Mouse (Mus musculus): ENCODE data around the gene Irf5. TPM values are rescaled to one million over a fixed set of nuclear protein-coding genes. Genes with fewer than 3 reads are reported as not detected.

Irf5 gene
- polyA plus RNA-seq, 1 experiment, result 22.4 TPM

GRCm38 (mm10) chr6:29501599-29501998 is 24.8 kb upstream of the Irf5 start:
- Histone ChIP-seq H3K36me3 (replicated peaks; ENCODE audit: low read length) (no peaks in the 10 kb centered on the region), H3K4me3 (replicated peaks) (no peak overlapping the region), H3K27me3 (replicated peaks) (peaks cover 82% of the 10 kb centered on the region), H3K9me3 (peaks cover 12% of the 10 kb centered on the region), H3K4me1 (peaks cover 28% of the 10 kb centered on the region)
- TF ChIP-seq FLI1 (IDR thresholded peaks at IDR 0.05; ENCODE audit: low read length) (no peak), GATA1 (IDR thresholded peaks at IDR 0.05; ENCODE audit: borderline replicate concordance, low read length) (no peak)

GRCm38 (mm10) chr6:29505493-29505892 is 20.9 kb upstream of the Irf5 start:
- Histone ChIP-seq H3K27me3 (replicated peaks) (peaks cover 92% of the 10 kb centered on the region), H3K36me3 (replicated peaks; ENCODE audit: low read length) (no peaks in the 10 kb centered on the region), H3K4me3 (replicated peaks) (no peak overlapping the region), H3K9me3 (peaks cover 6% of the 10 kb centered on the region; the same call in 1 of the 2 replicates), H3K4me1 (peaks cover 41% of the 10 kb centered on the region)
- TF ChIP-seq FLI1 (IDR thresholded peaks at IDR 0.05; ENCODE audit: low read length), result no peak
- TF ChIP-seq GATA1 (IDR thresholded peaks at IDR 0.05; ENCODE audit: borderline replicate concordance, low read length), result no peak

- Histone ChIP-seq H3K4me1 (peaks cover 34% of the 10 kb centered on the region), H3K9me3 (peaks cover 6% of the 10 kb centered on the region; the same call in 1 of the 2 replicates), H3K36me3 (replicated peaks; ENCODE audit: low read length) (no peaks in the 10 kb centered on the region), H3K4me3 (replicated peaks) (peak overlapping the region; percentile 60), H3K27me3 (replicated peaks) (peaks cover 88% of the 10 kb centered on the region)
- no peak for TF ChIP-seq FLI1 (IDR thresholded peaks at IDR 0.05; ENCODE audit: low read length)
These were observed 19.6 kb upstream of the Irf5 start for GRCm38 (mm10) chr6:29506834-29507233.

- H3K9me3 ChIP-seq, result peaks cover 6% of the 10 kb centered on the region; the same call in 1 of the 2 replicates
- H3K4me1 ChIP-seq, result peaks cover 34% of the 10 kb centered on the region
- no peaks in the 10 kb centered on the region for H3K36me3 ChIP-seq (replicated peaks; ENCODE audit: low read length)
- peak within 1 kb of the TSS; percentile 87 for H3K4me3 ChIP-seq (replicated peaks)
- no peak for TF ChIP-seq GATA1 (IDR thresholded peaks at IDR 0.05; ENCODE audit: borderline replicate concordance, low read length)
- no peak for TF ChIP-seq FLI1 (IDR thresholded peaks at IDR 0.05; ENCODE audit: low read length)
- H3K27me3 ChIP-seq (replicated peaks), result peaks cover 84% of the 10 kb centered on the region
These were observed 18.7 kb upstream of the Irf5 start, which contains the start of gene Kcp for GRCm38 (mm10) chr6:29507447-29508309. TSS of gene Kcp (minus strand) at chr6:29507952.

GRCm38 (mm10) chr6:29509086-29509485 is 17.3 kb upstream of the Irf5 start:
- Histone ChIP-seq H3K4me1 (peaks cover 43% of the 10 kb centered on the region), H3K9me3 (peaks cover 6% of the 10 kb centered on the region; the same call in 1 of the 2 replicates), H3K36me3 (replicated peaks; ENCODE audit: low read length) (no peaks in the 10 kb centered on the region), H3K27me3 (replicated peaks) (peaks cover 77% of the 10 kb centered on the region), H3K4me3 (replicated peaks) (no peak overlapping the region)
- TF ChIP-seq GATA1 (IDR thresholded peaks at IDR 0.05; ENCODE audit: borderline replicate concordance, low read length) (no peak), FLI1 (IDR thresholded peaks at IDR 0.05; ENCODE audit: low read length) (no peak)

GRCm38 (mm10) chr6:29513284-29513683 is 13.1 kb upstream of the Irf5 start:
- Histone ChIP-seq H3K9me3 (0 out of 2 replicates have a peak, but pooled peaks cover under 1% of the 10 kb centered on the region), H3K27me3 (replicated peaks) (peaks cover 66% of the 10 kb centered on the region), H3K4me1 (peaks cover 21% of the 10 kb centered on the region), H3K4me3 (replicated peaks) (peak overlapping the region; percentile 86), H3K36me3 (replicated peaks; ENCODE audit: low read length) (no peaks in the 10 kb centered on the region)
- no peak for TF ChIP-seq FLI1 (IDR thresholded peaks at IDR 0.05; ENCODE audit: low read length)
- no peak for TF ChIP-seq GATA1 (IDR thresholded peaks at IDR 0.05; ENCODE audit: borderline replicate concordance, low read length)

GRCm38 (mm10) chr6:29517139-29517538 is 9.3 kb upstream of the Irf5 start:
- Histone ChIP-seq H3K4me1 (peaks cover 16% of the 10 kb centered on the region), H3K9me3 (peaks cover 10% of the 10 kb centered on the region), H3K36me3 (replicated peaks; ENCODE audit: low read length) (peaks cover 2% of the 10 kb centered on the region), H3K4me3 (replicated peaks) (peak overlapping the region; percentile 11), H3K27me3 (replicated peaks) (peaks cover 62% of the 10 kb centered on the region)
- TF ChIP-seq FLI1 (IDR thresholded peaks at IDR 0.05; ENCODE audit: low read length) (no peak), GATA1 (IDR thresholded peaks at IDR 0.05; ENCODE audit: borderline replicate concordance, low read length) (no peak)

GRCm38 (mm10) chr6:29522626-29523300 is 3.7 kb upstream of the Irf5 start:
- Histone ChIP-seq H3K4me3 (replicated peaks) (no peak overlapping the region), H3K4me1 (peaks cover 24% of the 10 kb centered on the region), H3K27me3 (replicated peaks) (peaks cover 80% of the 10 kb centered on the region), H3K9me3 (peaks cover 10% of the 10 kb centered on the region), H3K36me3 (replicated peaks; ENCODE audit: low read length) (peaks cover 2% of the 10 kb centered on the region)
- TF ChIP-seq GATA1 (IDR thresholded peaks at IDR 0.05; ENCODE audit: borderline replicate concordance, low read length), result no peak

- TF ChIP-seq GATA1 (IDR thresholded peaks at IDR 0.05; ENCODE audit: borderline replicate concordance, low read length) (no peak), FLI1 (IDR thresholded peaks at IDR 0.05; ENCODE audit: low read length) (no peak)
- peaks cover 80% of the 10 kb centered on the region for H3K27me3 ChIP-seq (replicated peaks)
- H3K9me3 ChIP-seq, result peaks cover 10% of the 10 kb centered on the region
- H3K4me3 ChIP-seq (replicated peaks), result no peak overlapping the region
- H3K4me1 ChIP-seq, result peaks cover 31% of the 10 kb centered on the region
- peaks cover 2% of the 10 kb centered on the region for H3K36me3 ChIP-seq (replicated peaks; ENCODE audit: low read length)
These were observed 3.0 kb upstream of the Irf5 start for GRCm38 (mm10) chr6:29523301-29524033.

Data from megakaryocyte, embryonic 14.5 days (primary cell).